Mouse (Mus musculus) heart, embryonic 16.5 days (tissue): Measurements from ENCODE around the gene Mark2. TPM values are rescaled to one million over a fixed set of nuclear protein-coding genes. Genes with fewer than 3 reads are reported as not detected.
A peak's percentile ranks its signal among the peaks of the same experiment; 100 is the strongest.

Experiments
- ATAC-seq: fragments of 200-750 bp; cut with Nextera tagmentation; replicated peaks from 2 replicates; pipeline ENCODE4 v1.8.0; 2017; ENCODE audit warnings: moderate number of reproducible peaks; ENCODE audit not compliant: insufficient read depth, low FRiP score; ENCODE audit errors: extremely low read depth
- H3K27ac ChIP-seq: fragments of 300-500 bp; sonication (generic); 2 replicates; pipeline ENCODE4 v1.5.1; 2014; ENCODE audit warnings: mild to moderate bottlenecking, low read length, control low read depth, moderate library complexity
- H3K27me3 ChIP-seq: fragments of 300-500 bp; sonication (generic); 2 replicates; pipeline ENCODE4 v1.6.1; 2014; ENCODE audit warnings: low read length, mixed read lengths; ENCODE audit not compliant: control insufficient read depth, insufficient read depth
- H3K36me3 ChIP-seq: fragments of 300-500 bp; sonication (generic); 2 replicates; pipeline ENCODE4 v1.6.1; 2014; ENCODE audit not compliant: control insufficient read depth, insufficient read depth
- H3K4me1 ChIP-seq: fragments of 300-500 bp; sonication (generic); 2 replicates; pipeline ENCODE4 v1.6.1; 2014; ENCODE audit warnings: low read length, mixed read lengths; ENCODE audit not compliant: control insufficient read depth, insufficient read depth
- H3K4me2 ChIP-seq: fragments of 300-500 bp; sonication (generic); 2 replicates; pipeline ENCODE4 v1.6.1; 2014; ENCODE audit warnings: low read depth, mild to moderate bottlenecking, control low read depth, low read length
- H3K4me3 ChIP-seq: fragments of 300-500 bp; sonication (generic); 2 replicates; pipeline ENCODE4 v1.5.1; 2014; ENCODE audit warnings: mild to moderate bottlenecking, control low read depth, low read length
- H3K9ac ChIP-seq: fragments of 300-500 bp; sonication (generic); 2 replicates; pipeline ENCODE4 v1.6.1; 2014; ENCODE audit warnings: low read length, control low read depth
- H3K9me3 ChIP-seq: fragments of 300-500 bp; sonication (generic); replicated peaks from 2 replicates; pipeline ENCODE4 v1.6.1; 2016; ENCODE audit warnings: low read length; ENCODE audit not compliant: control insufficient read depth
- WGBS: fragments of 180-500 bp; shearing (Covaris S2); extraction: QIAGEN DNeasy Blood & Tissue Kit; methylation state at CpG from one replicate; pipeline ENCODE4 v1.1.7; 2014; 5-methylcytosine and 5-hydroxymethylcytosine counted together
- polyA plus RNA-seq: library from polyadenylated mRNA; unstranded; fragments of >200 nt; fragmentation: Nextera tagmentation; extraction: Ambion mirVana; gene quantifications from 2 replicates; pipeline ENCODE4 v1.2.1, GENCODE M21; 2015

The Mark2 gene
- polyA plus RNA-seq, 1 experiment from 2014 or later, result 32.4 TPM

DNA sequence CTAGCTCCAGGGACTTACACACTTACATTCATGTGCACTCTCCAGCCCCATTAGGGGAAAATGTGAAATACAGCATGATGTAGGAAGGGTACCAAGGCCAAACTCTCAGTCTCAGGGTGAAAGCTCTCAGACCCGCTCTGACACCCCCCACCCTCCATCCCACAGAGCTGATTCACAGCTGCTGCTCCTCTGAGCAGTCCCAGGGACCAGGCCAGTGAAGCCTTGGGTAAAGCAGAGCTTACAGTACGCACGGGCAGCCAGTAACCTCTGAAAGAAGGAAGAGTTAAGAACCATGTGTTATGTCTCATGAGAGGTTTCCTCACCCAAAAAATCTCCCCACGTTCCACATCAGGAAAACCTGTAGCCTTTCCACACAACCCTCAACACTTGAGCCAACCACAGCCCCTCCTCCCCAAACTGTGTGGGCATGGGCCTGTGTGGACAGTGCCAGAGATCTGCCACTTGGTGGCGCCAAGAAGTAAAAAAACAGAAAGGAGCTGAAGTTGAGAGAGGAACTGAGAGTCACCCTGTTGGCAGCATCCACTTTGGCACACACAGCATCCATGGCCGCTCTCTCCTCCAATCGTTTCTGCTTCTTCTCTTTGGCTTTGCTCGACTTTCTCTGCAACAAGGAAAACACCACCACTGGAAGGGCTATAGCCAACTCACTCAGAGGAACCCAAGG lies 107.0 kb downstream of the Mark2 start:
- ATAC-seq, result peak; percentile 59; the same call in 1 of the 2 replicates
- Histone ChIP-seq H3K9ac (no peak overlapping the region), H3K27ac (no peak overlapping the region), H3K36me3 (peaks cover 55% of the 10 kb centered on the region), H3K4me1 (peaks cover 12% of the 10 kb centered on the region; the same call in 1 of the 2 replicates), H3K4me3 (no peak overlapping the region), H3K4me2 (no peak overlapping the region), H3K9me3 (no peaks in the 10 kb centered on the region), H3K27me3 (no peaks in the 10 kb centered on the region)
- 58% methylated on average over 8 of the region's 8 CpGs for WGBS

DNA sequence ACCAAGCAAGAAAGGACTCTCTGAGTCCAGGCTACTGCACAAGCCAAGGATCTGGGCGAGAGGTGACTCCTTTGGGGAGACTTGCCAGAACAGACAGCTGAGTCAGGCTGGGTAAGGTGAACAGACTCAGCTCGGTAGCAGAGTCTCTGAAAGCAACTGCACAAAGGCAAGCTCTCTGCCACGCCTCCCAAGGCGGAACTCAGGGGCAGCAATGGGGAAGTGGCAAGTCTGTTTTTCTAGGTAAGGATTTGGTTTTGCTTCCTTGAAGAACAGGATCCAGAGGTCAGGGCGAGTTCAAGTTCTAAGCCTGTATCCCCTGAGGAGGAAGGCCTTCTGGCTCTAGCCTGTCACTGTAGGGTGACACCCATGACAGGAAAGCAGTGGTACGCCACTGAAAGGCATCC lies 115.1 kb downstream of the Mark2 start:
- H3K4me2 ChIP-seq, result no peak overlapping the region
- H3K27me3 ChIP-seq, result no peaks in the 10 kb centered on the region
- H3K9ac ChIP-seq, result no peak overlapping the region
- no peak for ATAC-seq
- no peaks in the 10 kb centered on the region for H3K9me3 ChIP-seq
- H3K27ac ChIP-seq, result no peak overlapping the region
- 74% methylated on average over 6 of the region's 6 CpGs for WGBS
- H3K4me1 ChIP-seq, result no peaks in the 10 kb centered on the region
- H3K4me3 ChIP-seq, result no peak overlapping the region
- peaks cover 51% of the 10 kb centered on the region for H3K36me3 ChIP-seq

Other genes starting within 250 kb of the Mark2 start
- 1.6 and 1.9 TPM in 2 replicates for gene Flrt1, start 236.1 kb downstream of the Mark2 start, polyA plus RNA-seq
- 140 and 141 TPM in 2 replicates for gene Otub1, start 135.5 kb downstream of the Mark2 start, polyA plus RNA-seq
- 1,892 and 2,285 TPM in 2 replicates for gene Cox8a, start 124.2 kb downstream of the Mark2 start, polyA plus RNA-seq
- gene Naa40, start 100.7 kb downstream of the Mark2 start, polyA plus RNA-seq, result 59.3 and 61.1 TPM in 2 replicates
- gene Rcor2, start 74.5 kb downstream of the Mark2 start, polyA plus RNA-seq, result 11.9 and 18.0 TPM in 2 replicates
- gene Spindoc, start 41.1 kb upstream of the Mark2 start, polyA plus RNA-seq, result 15.0 and 19.0 TPM in 2 replicates
- gene 2700081O15Rik, start 75.8 kb upstream of the Mark2 start, polyA plus RNA-seq, result 3.1 and 3.4 TPM in 2 replicates
- 134 and 139 TPM in 2 replicates for gene Rtn3, start 141.4 kb upstream of the Mark2 start, polyA plus RNA-seq
- gene Atl3, start 152.2 kb upstream of the Mark2 start, polyA plus RNA-seq, result 9.2 and 10.3 TPM in 2 replicates
- 51.4 and 53.0 TPM in 2 replicates for gene Pla2g16, start 215.6 kb upstream of the Mark2 start, polyA plus RNA-seq